Mouse (Mus musculus) right cerebral cortex, postnatal 25 days (tissue): Measurements from ENCODE around the gene Ldhb.
"Not testable (repeated sequence)": the region's sequence is repeated elsewhere in the genome, so short reads cannot be mapped to it uniquely, and the experiment has no call there.

ENCODE experiments used
- DNase-seq: peaks from one replicate; pipeline ENCODE4 v3.0.0; 2022

Gene Ldhb

DNA sequence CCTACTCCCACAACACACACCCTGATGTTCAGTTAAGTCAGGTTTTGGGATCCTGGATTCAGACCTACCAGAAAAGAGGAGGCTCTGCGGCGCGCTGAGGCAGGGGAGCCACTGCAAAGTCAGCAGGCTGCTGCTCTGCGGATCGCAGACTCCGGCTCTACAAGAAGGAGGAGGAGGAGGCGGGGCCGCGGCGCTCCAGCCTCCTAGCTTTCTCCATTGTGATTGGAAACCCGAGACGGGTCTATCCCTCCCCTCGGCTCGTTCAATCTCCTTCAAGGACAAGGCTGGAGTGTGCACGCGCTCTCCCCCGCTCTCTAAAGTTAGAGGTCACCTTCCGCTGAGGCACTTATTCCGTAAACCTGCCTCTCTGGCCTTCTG, at the start of gene Ldhb:
Gene Ldhb (minus strand): TSS at position 173 of the 378 bp plus-strand sequence.
- DNase-seq: peak; percentile 89

DNA sequence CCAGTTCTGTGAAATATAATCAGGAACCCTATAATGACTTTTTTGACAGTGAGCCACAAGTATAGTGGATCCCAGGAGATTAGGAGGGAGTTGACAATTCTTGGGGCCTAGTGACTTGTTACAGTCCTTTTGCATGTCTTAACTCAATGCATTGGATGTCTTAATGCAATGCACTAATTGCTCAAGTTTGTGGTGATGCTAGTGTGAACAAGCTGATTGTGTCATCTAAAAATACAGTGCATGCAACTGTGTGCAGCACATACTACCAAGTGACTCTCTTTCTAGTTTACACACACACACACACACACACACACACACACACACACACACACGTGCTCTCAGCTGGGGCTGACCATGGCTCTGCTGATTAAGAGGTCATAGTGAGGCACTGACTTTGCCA, 48.2 kb upstream of the Ldhb start:
- DNase-seq: no peak

DNA sequence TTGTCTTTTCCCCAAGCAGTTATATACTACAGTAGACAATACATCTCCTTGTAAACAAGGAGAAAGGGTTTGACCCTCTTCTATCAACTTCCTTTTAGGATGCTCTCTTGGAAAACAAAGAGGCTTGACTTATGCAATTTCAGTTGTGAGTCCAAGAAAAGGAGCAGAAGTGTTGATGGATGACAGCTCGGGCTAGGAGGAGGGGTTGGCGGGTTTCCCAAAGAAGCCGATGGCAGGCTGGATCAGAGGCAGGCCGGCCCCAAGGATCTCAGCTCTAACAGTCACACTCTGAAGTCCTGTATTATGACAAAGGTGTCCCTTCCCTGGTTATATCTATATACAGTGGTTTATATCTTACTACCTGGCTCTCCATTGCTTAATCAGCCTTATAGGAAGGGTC, 43.7 kb upstream of the Ldhb start:
- DNase-seq: no peak

DNA sequence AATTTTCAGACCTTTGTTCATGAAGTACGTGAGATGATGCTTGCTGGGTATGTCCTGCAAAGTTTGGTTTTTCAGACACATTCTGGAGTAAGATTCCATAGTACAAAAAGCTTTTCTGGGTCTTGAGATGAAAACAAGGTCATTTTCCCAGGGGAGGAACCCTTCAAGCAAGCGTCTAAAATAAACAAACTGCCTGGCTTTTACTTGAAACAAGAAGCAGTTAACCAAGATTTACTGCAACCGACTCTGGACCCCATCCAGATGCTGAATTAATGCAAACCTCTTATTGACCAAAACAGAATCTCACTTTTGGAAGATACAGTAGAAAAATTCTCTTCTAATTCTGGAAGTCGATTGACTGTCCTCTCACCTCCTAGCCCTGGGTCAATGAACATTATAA, 43.1 kb upstream of the Ldhb start:
- no peak for DNase-seq

DNA sequence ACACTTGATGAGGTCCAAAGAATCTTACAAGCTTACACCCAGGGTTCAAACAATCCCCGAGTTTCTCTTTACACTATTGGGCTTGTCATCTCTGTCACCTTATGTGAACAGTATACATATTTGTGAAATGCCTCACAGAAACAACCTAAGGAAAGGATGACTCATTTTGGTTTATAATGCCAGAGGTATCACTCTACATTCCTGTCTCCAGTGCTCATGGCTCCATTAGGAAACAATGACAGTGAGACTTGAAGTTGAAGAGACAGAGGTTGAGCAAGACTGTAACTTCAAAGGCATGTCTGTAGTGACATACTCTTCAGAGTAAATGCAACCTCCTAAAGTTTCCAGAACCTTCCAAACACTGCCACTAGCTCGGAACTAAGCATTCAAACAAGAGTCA, 40.6 kb upstream of the Ldhb start:
- no peak for DNase-seq

DNA sequence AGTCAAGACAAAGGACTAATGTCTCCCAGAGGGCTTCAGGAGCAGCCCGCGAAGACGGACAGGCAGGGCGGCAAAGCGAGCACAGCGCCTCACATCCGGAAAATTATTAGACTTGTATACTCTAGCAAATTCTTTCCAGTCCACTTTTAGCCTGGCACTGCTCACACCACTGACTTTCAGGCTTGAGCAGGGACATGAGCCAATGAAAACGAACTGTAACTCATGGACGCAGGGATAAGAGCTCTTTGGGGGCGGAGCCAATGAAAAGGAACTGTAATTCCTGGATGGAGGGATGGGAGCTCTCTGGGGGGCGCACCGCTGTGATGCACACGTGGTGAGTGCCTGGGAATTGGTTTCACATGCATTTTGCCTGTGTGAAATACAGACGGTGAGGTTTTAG, 37.4 kb upstream of the Ldhb start:
- no peak for DNase-seq

DNA sequence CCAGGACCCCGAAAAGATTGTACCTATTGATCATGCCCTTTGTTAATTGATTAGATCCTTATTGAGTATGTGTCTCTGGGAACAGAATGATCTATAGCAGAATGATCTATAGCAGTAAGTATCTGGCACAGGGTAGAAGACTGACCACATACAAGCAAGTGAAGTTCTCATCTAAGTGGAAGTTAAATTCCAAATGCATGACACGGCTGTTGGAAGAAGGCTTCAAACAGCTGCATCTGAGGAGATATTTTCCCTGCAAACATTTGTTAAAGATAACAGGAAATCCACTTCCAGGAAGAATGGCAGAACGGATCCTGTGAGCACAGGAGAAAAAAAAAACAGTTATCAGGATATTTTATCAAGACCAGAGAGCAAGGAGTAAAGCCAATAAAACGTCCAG, 35.9 kb upstream of the Ldhb start:
- DNase-seq: no peak

DNA sequence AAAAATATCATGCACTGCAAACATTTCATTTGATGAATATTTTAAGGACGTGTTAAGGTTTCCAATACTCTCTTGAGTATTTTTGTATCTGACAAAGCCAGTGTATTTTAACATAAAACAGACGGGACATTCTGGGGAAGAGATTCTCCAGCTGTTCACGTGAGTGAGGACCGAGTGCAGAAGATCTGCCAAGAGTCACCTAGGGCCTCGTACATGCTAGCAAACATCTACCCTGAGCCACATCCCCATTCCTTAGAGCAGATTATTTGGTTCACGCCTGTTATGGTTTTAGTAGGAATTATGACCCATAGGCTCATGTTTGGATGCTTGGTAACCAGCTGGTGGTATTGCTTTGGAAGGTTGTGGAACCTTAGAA, 35.0 kb upstream of the Ldhb start:
- no peak for DNase-seq

DNA sequence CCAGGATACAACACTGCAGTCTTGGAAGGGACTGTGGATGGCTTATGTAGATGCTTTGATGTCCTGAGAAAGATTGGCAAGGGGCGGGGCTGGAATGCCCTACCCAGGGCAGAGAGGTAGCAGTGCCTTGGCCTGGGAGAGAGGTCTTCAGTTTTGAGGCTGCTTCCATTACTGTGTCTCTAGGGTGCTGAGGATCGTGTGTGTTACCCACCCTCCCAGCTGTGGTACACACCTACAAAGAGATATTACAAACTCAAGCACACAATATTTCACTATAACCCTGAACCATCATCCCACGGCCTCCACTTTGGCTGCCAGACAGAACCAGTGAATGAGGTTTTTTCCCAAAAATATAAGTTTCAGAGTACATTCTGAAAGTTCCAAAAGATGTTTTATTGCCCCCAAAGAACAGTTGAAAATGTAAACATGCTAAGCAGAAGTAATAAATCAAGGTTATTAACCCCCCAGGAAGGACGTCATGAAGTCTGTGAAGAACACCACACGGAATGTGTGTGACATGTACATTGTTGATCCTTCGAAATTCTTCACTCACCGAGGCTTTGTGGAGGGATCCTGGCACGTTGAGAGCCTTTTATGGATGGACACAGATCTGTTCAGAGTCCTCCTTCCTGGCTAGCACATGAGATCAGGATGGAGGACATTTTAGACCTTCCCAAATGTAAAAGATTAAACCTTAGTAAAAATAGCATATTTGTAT, 34.5 kb upstream of the Ldhb start:
- no peak for DNase-seq

DNA sequence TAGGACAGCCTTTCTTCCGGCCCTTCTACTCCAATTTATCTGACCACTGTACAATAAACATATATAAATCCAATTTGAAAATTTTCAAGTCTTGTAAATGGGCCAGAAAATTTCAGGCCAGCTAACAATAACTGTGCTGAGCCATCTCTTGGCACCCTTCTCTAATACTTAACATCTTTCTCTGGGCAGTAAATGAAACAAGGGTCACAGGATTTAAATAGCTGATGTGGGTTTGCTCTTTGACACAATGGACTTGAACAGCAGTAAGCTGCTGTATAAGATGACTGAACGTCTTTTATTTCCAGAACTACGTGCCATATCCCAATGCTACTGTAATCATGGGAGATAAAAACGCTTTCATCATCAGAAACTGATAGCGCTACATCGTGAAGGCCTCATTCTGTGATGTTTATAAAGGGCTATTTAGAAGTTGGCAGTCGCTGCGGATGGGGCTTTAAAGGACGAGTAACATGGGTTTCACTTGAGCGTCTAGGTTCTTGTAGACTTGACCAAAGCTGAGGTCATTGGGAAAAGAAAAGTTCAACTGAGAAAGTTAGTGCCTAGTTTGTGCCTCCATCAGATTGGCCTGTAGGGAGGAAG, 32.9 kb upstream of the Ldhb start:
- DNase-seq: no peak

DNA sequence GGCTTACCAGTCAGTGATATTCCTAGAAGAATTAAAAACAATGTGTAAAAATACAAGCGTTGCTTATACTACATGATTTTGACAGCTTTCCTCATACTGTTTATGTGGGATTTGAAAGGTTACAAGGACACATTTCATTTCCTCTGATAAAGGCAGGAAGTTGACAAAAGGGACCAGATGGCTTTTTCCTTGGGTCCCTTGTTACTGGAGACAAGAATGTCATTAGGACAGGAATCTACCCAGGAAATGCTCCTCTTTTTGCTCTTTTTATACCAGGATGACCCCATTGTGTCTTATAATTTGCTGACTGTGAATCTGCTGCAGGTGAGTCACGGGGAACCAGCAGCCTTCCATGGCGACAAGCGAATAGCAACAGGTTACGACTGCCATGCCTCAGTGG, 32.4 kb upstream of the Ldhb start:
- DNase-seq: no peak

DNA sequence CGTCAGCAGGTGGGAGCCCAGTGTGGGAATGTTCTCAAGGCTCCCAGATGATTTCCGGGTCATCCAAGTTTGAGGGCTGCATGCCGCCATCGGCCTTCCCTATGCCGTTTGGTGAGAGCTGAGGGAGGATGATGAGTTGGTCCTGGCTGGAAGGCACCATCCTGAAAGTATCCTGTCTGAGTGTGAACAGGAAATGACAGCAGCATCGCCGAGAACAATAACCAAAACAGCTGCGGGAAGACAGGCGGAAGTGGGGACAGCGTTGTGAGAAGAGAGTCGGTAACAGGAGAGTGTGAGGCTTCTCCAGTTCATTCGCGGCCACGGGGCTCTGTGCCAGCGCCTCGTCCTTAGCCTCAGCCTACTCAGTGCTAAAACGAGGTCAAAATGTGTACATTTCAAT, 30.7 kb upstream of the Ldhb start:
- DNase-seq: no peak

DNA sequence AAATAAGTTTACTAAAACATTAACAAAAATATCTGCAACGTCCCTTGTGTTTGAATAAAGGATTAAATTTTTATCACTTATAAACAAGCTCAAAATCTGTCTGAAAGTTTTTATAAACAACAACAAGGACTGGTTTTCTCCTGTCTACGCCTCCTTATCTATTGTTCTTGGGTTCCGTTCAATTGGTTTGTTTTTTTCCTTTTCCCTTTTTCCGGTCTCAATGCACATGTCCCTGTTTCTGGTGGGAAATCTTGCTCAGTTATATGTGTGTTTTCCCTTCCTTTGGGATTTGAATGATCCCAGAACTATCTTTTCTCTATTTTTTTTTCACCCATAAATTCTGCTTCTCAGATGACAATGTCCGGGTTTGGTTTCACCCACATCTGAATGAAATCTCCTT, 25.7 kb upstream of the Ldhb start:
- DNase-seq: no peak

DNA sequence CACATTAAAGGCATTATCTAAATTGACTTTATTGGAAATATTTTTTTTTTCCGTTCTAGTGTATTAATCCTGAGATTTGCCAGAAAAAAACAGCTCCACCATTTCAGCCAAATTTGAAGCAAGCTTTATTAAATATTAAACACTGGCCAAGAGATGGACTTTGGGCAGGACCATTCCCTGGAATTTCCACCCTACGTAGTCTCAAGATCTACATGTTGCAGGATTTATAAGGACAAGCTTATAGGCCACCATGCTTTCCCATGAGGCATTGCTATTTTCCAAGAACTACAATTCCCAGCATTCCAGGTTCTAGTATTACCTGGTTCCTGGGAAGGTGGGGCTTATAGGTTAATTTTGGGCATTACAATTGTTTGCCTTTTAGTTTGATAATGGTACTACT, 24.9 kb upstream of the Ldhb start:
- DNase-seq: no peak

DNA sequence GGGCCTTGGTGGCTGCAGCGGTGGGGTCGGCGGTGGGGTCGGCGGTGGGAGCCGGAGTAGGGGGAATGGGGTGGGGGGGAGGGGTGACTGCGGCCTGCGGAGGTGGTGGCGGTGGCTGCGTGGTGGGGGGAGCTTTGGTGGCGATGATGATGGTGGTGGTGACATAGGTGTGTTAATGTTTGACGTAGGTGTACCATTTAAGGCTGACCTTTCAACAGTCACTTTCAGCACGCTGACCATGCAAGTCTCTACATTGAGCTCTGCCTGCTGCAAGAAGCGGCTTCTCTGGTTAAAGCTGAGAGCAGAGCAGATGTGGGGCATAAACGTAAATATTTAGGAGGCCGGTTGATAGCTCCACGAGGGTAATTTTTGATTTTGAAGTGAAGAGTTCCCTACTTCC, 24.4 kb upstream of the Ldhb start:
- no peak for DNase-seq

DNA sequence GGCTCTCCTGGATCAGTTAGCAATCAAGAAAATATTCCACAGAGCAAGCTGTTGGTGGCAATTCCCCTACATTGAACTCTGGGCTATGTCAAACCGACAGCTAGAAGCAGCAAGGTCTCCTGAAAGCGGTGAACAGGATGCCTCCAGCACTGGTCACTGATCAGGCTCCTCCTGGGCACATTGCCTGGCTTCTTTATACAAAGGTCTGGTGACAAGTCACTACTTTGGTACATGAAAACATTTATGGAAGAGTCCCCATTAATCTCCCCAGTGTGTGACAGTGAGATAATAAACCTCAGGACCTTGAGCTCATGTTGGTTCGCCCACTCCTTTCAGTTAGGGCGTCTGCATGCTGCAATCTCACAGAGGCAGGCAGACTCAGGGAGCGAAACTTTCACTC, 22.6 kb upstream of the Ldhb start:
- no peak for DNase-seq

DNA sequence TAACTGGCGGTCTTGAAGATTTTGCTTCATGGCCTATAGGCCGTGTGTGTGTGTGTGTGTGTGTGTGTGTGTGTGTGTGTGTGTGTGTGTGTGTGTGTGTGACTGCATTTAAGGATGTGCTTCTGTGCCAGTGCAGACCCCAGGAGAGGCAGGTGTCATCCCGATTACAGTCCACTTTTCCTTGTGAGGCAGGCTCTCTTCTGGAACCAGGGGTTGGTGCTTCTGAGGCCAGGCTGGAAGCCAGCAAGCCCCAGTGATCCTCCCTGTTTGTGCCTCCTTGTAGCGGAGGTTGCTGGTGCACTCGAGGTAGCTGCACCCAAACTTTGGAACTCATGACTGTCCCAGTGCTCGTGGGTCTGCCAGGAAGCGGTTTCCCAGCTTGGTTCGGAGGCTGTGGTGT, 21.9 kb upstream of the Ldhb start:
- no peak for DNase-seq

DNA sequence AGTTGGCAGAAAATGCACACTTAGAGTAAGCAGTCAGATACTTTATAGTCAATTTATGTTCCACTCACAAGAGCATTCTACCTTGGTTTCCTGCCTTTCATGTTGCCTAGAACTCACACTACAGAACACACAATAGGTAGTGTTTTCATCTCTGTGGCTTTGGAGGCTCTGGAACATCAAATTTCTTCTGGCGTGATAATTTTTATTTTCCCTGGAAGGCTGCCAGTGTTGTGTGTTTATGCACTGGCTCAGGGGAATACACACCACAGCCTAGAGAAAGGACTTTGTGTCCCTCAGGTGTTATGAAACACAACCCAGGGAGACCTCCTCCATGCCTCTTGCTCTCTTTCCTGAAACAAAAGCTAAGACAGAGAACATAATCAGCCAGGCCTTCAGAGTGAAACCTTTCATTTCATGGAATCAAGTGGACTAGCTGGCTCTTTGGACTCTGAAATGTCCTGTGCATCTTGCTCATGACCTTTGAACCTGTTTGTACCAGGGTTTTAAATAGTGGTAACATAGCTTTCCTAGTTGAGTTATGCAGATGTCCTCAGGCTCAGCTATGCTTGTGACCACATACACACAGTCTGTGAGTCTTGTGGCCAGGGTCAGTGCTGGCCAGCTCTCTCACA, 20.3 kb upstream of the Ldhb start:
- no peak for DNase-seq

DNA sequence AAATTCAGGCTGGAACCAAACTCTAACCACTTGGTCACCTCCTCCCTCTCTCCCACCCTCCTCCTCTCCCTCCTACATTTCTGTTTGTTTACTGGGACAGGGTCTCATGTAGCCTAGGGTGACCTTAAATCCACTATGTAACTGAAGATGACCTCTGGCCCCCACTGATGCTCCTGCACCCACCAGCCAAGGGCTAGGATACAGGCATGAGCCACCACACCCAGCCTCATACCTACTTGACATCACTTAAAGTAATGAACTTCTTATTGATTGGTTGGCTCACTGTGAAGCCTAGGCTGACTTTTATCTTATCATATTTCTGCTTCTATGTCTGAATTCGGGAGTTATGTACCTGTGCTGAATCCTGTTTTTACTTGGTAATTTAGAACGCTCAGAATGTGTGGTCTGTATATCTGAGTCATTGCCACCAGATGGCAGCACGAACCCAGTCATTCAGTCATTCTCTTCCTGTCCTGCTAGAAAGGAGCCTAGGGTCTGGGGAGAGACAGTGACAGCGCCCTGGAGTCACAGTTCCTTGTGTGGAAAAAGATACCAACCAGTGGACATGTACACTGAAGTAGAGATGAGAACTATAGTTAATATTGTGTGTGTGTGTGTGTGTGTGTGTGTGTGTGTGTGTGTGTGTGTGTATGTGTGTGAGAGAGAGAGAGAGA, 17.0 kb upstream of the Ldhb start:
- peak; percentile 31 for DNase-seq

DNA sequence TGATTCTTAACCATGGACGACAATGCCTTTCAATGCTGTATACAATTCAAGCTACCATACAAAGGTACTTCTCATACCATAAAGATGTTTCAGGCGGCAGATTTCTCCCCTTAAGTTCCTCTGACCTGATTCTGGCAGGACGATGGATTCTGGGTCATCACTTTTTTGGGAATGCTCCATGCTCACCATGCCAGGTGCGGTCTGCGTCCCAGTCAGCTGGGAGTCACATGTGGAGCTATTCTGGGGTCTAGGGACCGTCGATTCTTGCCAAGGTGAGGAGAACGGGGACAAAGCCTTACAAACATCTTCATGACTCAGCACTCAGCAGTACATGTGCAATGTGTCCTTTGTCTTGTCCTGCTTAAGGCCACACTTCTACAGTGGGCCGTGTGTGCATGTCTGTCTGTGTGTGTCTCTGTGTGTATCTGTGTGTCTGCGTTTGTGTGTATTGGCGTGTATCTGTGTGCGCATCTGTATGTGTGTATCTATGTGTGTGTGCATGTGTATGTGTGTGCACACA, 13.9 kb upstream of the Ldhb start:
- DNase-seq: no peak

DNA sequence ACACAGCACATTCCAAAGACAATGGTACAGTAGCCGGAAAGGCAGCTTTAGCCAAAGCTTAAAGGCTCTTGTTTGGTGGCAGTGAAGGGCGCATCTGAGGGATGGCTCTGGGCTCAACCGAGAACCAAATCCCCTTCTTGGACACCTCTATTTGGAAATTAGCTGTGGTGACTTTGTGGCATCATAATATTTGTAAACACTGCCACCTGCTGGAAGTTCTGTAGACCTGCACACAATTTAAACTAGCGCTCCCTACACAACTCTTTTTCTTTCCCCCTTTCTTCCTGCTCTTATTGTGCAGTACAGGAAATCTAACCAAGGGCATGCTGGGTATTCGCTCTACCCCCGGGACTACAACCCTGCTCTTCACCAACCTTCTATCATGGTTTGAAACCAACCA, 11.4 kb upstream of the Ldhb start:
- no peak for DNase-seq

DNA sequence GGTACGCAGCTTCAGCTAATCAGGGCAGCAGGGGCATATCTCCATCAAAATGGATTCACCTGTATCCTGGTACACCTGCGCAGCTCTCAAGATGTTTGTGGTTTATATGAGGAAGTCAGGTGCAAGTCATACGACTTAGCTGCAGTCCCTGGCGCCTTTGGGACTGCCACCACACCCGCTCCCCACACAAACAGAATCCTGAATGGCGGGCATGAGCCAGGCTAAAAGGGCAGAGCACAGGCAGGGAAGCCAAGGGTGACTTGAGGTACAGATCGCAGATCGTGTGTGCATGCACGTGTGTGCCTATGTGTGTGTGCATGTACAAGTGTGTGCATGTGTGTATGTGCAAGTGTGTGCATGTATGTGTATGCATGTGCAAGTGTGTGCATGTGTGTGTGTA, 7.6 kb upstream of the Ldhb start:
- DNase-seq: not testable (repeated sequence)

DNA sequence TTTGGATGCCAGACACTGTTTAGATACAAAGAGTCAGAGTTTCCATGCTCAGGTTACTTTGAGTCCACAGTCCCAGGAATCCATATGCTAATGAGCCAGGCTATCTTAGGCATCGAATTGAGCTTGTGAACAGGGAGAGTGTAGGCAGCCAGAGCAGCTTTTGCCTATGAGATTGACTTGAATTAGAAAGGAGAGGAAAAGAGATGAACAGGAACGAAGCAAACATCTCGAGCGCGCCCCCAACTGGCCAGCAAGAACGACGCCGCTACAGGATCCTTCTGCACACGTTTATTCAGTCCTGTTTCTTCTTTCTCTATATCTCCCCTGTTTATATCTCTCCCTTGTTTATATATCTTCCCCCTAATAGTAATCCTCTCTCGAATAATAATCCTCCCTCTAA, 7.2 kb upstream of the Ldhb start:
- peak; percentile 69 for DNase-seq

DNA sequence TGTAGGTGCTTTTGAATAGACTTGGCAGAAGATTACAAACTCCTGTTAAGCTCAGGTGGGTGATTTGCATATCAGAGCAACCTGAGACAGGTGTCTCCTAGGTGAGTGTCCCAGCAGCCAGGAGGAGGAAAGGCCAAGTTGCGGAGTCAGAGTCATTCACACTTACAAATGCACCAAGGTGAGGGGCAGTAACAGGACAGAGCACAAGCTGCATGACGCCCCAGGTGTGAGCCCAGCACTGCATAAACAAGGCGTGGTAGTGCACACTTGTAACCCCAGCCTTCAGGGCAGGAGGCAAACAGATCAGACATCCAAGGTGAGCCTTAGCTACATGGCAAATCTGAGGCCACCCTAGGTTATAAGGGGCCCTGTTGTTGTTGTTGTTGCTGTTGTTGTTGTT, 5.1 kb upstream of the Ldhb start:
- no peak for DNase-seq
